Mouse (Mus musculus) CD4-positive, CD25-positive, alpha-beta regulatory T cell, adult 2 months (primary cell): ENCODE results near the gene Pkd1l1.

ENCODE experiments used
- DNase-seq: peaks from one replicate; pipeline ENCODE4 v3.0.0-alpha.2; 2012; ENCODE audit warnings: low read depth, low spot score

Pkd1l1 gene

DNA sequence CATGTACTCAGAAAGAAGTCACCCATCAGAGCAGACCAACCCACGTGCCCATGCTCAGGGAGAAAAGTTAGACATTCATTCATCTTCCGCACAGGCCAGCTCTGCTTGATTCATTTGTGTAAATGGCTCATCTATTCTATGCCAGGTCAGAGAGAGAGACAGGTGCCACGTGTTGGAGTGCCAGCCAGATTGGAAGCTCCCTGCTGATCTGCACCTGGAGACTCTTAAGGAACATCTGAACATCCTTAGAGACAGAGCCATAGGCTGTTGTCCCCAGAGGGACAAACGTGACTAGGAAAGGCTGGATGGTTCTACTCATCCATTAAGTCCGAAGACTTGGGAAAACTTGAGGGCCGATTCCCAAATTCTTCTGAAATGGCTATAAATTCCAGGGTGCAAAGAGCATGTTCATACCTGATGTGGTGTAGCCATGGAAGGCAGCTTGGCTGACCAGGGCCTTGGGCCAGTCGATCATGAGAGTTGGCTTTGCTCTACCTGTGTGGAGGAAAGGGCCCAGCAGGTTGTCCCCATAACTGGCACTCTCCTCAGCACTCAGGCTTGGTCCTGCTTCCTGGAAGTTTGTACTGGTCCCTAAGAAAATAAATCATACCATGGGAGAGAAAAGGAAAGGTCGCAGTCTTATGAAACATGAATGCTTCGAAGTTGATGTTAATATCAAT is 36.5 kb downstream of the Pkd1l1 start:
- DNase-seq, result no peak

DNA sequence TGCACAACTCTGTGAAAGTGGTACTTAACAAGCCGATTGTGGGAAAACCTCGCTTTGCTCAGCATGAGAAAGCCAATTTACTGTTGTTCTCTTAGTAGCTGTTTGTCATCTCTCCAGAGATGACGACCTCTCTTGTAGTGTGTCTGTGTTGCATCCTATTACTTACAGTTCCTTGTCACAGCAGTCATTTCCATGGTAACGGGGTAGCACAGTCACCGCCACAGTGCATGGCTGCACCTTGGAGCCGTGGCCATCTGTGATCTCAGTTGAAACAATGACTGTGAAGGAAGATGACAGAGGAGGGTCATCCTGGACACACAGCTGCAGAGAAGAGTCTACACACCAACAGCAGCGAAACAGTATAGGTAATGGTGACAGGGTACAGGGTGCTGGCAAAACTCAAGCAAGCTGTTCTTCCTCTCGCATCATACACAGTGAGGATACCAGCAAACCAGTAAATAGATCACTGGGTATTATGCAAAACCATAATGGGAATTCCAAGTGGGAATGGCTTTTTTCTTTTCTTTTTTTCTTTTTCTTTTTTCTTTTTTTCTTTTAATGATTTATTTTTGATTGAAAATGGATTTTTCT is 56.9 kb downstream of the Pkd1l1 start:
- no peak for DNase-seq

GRCm38 (mm10) chr11:8882793-8883192 is 90.3 kb downstream of the Pkd1l1 start:
- no peak for DNase-seq

DNA sequence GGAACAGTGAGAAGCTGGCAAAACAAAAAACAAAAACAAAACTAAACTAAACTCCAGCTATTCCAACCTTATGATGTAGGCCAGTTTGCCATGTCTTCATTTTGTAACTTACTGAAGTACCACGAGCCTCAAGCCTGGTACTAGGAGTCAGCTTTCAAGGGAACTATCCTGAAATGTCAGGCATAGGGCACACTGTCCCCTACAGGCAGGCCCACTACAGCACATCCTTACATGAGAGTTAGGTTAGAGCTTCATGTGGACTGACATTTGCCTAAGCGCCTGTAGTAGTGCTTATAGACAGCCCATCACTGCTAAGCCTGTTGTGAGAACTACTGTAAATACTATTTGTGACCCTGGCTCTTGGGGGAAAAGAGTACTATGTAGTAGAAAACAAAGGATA is 91.5 kb downstream of the Pkd1l1 start:
- no peak for DNase-seq

DNA sequence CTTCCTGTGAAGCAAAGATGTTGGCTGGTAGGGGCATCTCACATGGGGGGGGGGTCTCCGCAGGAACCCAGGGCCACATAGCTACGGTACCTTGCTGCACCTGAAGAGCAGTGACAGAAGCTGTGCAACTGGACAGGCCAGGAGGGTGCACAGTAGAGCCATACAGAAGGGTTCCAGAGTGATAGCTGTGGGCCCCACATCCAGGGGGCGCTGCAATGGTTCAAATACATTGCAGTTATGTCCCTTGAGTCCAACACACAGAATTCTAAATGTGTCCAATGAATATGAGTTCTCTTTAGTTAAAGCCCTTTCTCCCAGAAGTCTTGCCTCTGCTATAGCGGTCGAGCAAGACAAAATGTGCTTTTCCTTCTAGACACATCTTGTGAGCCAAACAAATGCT is 103.0 kb downstream of the Pkd1l1 start:
- no peak for DNase-seq

GRCm38 (mm10) chr11:8866021-8866420 is 107.0 kb downstream of the Pkd1l1 start:
- DNase-seq, result no peak

- no peak for DNase-seq
Observed at GRCm38 (mm10) chr11:8863955-8864675, 109.0 kb downstream of the Pkd1l1 start.

GRCm38 (mm10) chr11:8862426-8862825 is 110.6 kb downstream of the Pkd1l1 start:
- no peak for DNase-seq

DNA sequence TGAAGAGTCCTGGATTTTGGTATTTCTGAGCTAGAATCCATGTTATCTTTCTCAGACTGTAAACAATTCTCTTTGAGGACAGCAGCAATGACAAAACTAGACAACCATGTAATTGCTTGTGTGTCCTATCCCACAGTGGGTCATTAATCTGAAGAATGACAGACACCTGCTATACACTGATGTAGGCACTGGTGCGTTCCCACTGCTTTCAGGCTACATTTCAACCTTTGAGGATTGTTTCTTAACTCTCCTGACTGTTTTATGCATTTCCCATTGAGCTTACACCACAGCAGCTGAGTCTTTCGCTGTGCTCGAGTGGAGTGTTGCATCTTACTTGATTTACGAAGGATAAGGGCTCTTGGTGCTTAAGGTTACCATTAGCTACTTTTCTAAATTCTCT is 111.1 kb downstream of the Pkd1l1 start:
- no peak for DNase-seq

- peak; percentile 6 for DNase-seq
Observed at GRCm38 (mm10) chr11:8860878-8861277, 112.2 kb downstream of the Pkd1l1 start.

- peak; percentile 24 for DNase-seq
Observed at GRCm38 (mm10) chr11:8859868-8860267, 113.2 kb downstream of the Pkd1l1 start.

GRCm38 (mm10) chr11:8859041-8859440 is 114.0 kb downstream of the Pkd1l1 start:
- no peak for DNase-seq

DNA sequence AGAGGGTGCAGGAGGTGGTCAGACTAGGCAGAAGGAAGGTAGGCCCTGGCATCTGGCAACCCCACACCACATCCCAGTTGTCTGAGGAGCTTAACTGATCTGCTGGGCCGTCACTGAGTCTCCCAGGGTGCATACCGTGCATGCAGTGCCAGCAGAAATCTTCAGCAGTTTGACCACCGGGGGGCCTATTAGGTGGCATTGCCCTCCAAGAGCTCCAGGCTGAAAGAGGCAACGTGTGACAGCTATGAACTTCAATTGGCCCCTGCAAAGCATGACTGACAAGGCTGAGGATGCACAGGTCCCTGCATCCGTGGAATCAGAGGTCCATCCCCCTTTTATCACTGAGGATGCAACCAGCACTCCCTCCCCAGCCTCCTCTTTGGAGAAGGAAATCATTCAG is 116.9 kb downstream of the Pkd1l1 start:
- no peak for DNase-seq

DNA sequence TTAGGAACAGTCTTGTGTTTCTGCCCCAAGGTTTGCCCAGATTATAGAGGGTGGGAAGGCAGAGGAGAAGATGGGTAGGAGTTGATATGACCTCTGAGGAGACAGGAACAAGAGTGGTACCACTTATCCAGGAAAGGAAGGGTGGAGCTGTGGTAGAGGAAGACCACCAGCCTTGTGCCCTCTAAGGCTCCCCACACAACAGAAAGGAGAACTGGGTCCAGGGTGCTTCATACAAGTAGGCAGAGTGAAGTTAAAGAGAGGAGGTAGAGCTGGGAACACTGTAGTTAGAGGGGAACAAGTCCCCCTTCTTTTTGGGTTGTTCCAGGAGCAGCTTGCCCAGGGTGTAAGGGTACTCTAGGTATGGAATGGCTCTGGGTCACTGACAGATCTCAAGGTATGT is 125.0 kb downstream of the Pkd1l1 start:
- no peak for DNase-seq

DNA sequence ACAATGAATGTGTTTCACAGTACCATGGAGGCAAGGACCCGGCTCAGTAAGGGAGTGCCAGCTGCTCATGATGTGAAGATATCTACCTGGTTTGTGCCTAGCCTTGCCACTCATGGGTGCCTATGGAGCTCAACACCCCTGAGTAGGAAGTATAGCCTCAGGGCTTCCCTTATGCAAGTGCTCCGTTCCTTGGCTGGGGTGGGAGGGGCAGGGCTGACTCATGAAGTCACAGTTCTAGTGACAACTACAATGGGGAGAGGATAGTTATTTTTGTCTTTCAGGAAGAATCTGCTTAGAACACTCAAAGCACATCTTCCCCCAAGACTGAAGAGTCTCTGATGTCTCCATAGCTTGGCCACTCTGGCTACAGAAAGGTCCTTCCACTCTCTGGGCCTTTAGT is 125.4 kb downstream of the Pkd1l1 start:
- no peak for DNase-seq

- DNase-seq, result no peak
Observed at GRCm38 (mm10) chr11:8836176-8836575, 136.9 kb downstream of the Pkd1l1 start.

DNA sequence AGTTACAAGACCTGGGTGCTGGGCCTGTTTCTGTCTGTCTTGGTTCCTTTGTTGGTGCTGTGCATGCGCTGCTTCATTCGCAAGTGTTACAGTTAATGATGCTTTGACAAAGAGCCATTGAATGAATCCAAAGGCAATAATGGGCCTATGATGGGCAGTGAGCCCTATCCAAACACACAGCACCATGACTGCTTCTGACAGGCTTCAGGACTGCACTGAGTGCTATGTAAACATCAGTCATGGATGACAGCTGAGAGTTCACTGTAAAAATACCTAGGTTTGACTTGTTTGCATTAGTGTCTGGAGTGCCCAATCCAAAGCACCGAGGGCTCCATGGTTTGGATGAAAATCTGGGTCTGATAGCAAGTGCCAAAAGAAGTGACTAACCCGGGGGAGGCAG is 138.9 kb downstream of the Pkd1l1 start:
- no peak for DNase-seq

DNA sequence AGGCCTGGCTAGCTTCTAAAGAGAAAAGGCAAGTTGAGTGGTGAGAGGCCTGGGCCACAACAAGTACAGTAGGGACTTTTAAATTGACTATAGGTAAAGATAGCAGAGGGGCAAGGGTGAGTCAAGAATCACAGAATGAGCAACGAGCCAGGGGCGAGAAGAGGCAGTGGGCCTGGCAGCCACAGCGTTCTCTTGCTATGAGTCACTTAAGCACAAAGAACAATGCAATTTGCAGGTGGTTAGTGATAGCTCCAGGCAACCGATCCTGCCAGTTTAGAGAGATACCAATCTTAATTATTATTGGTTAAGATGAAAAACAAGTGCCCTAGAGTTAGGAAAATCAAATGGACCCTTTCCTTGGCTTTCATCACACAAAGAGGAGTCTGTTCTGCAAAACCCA is 142.5 kb downstream of the Pkd1l1 start:
- DNase-seq, result no peak

- no peak for DNase-seq
Observed at GRCm38 (mm10) chr11:8829561-8829960, 143.5 kb downstream of the Pkd1l1 start.

DNA sequence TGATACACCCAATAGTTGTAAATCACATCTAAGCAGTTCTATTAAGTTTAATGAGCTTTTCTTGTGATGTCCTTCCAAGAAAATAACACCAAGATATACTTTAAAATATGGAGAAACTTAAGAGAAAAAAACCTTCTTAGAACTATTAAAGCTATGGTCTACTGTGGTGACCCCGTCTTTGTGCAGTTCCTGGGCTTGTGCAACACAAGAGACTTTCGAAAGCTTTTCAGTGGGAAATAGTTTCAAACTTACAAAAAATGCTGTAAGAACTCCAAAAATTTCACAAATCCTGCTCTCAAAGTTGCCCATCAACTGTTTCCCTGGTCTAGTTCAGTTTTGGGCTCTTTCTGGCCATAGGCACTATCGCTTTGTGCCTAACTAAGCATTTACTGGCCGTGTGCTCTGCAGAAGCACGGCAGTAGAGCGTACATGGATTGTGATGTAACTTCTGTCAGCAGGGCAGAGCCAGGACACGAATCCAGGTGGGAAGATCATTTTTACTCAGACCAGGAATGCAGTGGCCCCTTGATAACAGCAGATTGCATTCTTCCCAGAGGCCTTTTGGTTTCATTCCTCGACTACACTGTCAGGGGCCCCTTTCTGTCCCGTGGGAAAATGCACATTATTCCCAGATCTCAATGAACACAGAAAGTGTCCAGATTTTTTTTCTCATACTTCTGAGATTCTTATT is 144.1 kb downstream of the Pkd1l1 start:
- no peak for DNase-seq

DNA sequence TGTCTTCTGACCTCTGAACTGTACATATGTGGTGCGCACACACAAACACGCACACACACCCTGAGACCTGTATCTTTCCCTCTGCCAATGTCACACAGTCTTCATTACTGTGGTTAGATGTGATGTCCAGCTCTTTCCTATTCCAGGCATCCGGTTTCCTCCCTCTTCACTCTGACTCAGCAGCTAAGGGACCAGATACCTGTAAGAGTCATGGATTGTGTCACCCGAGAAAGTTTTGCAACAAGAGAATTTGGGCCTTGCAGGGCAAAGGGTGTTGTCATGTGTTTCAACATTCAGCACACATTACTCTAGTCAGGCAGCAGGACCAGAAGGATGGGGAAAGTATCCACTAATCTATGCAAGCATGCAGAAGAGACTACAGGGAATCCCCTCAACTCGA is 146.5 kb downstream of the Pkd1l1 start:
- DNase-seq, result no peak

GRCm38 (mm10) chr11:8826046-8826445 is 147.0 kb downstream of the Pkd1l1 start:
- no peak for DNase-seq
